ENCODE assay signal across 9 mouse cellular contexts in the genomic region with DNA sequence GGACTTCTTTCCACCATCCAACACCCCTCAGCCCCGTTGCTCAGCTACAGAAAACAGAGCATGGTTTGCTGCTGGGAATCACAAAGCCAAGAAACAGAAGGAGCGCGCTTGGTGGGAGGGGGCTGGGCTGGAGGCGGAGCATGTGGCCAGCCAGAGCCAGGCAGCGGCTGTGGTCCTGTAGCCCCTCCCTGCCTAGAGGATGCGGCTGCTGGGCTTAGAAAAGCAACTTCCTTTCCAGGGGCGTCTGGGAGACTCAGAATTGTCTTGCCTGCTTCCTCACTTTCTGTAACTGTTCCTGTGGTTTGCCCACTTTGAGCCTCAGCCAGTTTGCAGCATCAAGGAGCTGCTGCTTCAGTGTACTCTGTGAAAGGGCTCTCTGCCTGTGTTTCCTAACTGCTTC. TPM values are rescaled to one million over a fixed set of nuclear protein-coding genes. Genes with fewer than 3 reads are reported as not detected.
DNase-seq lines count a peak whose midpoint lies in the region; ATAC-seq and TF ChIP-seq lines count a peak whose summit lies in the region.
"Had no signal": no experiment of that assay in that cellular context is flagged by ENCODE, and none has a peak within 500 bp of the region (broad histone marks: within the 10 kb centered on the region; RNA-seq: fewer than 3 reads in every experiment).

No protein-coding gene starts in this region.

- WGBS in heart, embryonic 14.5 days: under 1% methylated on average over 7 of the region's 7 CpGs
- under 1% methylated on average over 7 of the region's 7 CpGs for WGBS in kidney, postnatal 0 days
- WGBS in stomach, postnatal 0 days: 2% methylated on average over 7 of the region's 7 CpGs

- no peak overlapping the region for H3K27ac ChIP-seq in CH12.LX (ENCODE audit: insufficient read depth, low read depth)
- H3K27ac ChIP-seq in heart, embryonic 14.5 days (replicated peaks in 1 of 2; ENCODE audit: control insufficient read depth in 1 of 2, insufficient read depth in 1 of 2, low read depth in 2 of 2, low read length in 2 of 2): peak overlapping the region; percentile 70 to 72
- H3K27ac ChIP-seq in kidney, postnatal 0 days: peak overlapping the region; percentile 70
- peak overlapping the region; percentile 24 for H3K27ac ChIP-seq in stomach, postnatal 0 days (replicated peaks)

- peak overlapping the region in 2 of 3 experiments; percentile 41 to 50 for H3K4me3 ChIP-seq in CH12.LX (replicated peaks in 1 of 3; ENCODE audit: low read depth in 2 of 3, low read length in 2 of 3, poor library complexity in 1 of 3)
- peak overlapping the region; percentile 26 to 34 for H3K4me3 ChIP-seq in heart, embryonic 14.5 days (ENCODE audit: control insufficient read depth in 1 of 2, insufficient read depth in 1 of 2, low read depth in 1 of 2, low read length in 2 of 2)
- peak overlapping the region; percentile 25 for H3K4me3 ChIP-seq in kidney, postnatal 0 days (replicated peaks; ENCODE audit: low read depth, low read length)
- H3K4me3 ChIP-seq in stomach, postnatal 0 days (ENCODE audit: low read depth, low read length): peak overlapping the region; percentile 23

- H3K4me1 ChIP-seq in CH12.LX (ENCODE audit: control insufficient read depth in 1 of 2, insufficient read depth in 2 of 2): peaks cover 2 to 27% of the 10 kb centered on the region in 2 experiments; a peak in 2 of 4 replicates
- peaks cover 3 to 12% of the 10 kb centered on the region in 2 experiments; a peak in 3 of 4 replicates for H3K4me1 ChIP-seq in heart, embryonic 14.5 days (ENCODE audit: control insufficient read depth in 2 of 2, insufficient read depth in 2 of 2, low read length in 2 of 2)
- 0 out of 2 replicates have a peak, but pooled peaks cover 4% of the 10 kb centered on the region for H3K4me1 ChIP-seq in kidney, postnatal 0 days (replicated peaks; ENCODE audit: insufficient read depth, low read length)
- no peaks in the 10 kb centered on the region; the same call in 1 of the 2 replicates for H3K4me1 ChIP-seq in stomach, postnatal 0 days (replicated peaks; ENCODE audit: control insufficient read depth, insufficient read depth)

- no peak for TF ChIP-seq CTCF in CH12.LX (conservative IDR thresholded peaks at IDR 0.05 in 1 of 2, IDR thresholded peaks at IDR 0.05 in 1 of 2; ENCODE audit: low read depth in 2 of 2, low read length in 2 of 2)
- TF ChIP-seq CTCF in kidney, postnatal 0 days (IDR thresholded peaks at IDR 0.05; ENCODE audit: low read depth): no peak
- no peak for TF ChIP-seq CTCF in stomach, postnatal 0 days (IDR thresholded peaks at IDR 0.05; ENCODE audit: low read depth)

- TF ChIP-seq EP300 in CH12.LX (IDR thresholded peaks at IDR 0.05; ENCODE audit: low read length): no peak
- no peak for TF ChIP-seq EP300 in stomach, postnatal 0 days (optimal IDR thresholded peaks at IDR 0.05)

- in situ Hi-C loops in CH12.LX (cut with MboI; ENCODE audit: low pct_ligation_motif_present, low pct_unique_long_range_greater_than_20kb, low sequenced_read_pairs): loop anchor here (5.0 to 10.0 kb wide), 3 partner anchors 57 to 175 kb away; a partner anchor contains a TSS

- ATAC-seq in erythroblast, adult 5-6 weeks (replicated peaks; ENCODE audit: low FRiP score, poor library complexity, severe bottlenecking): 0 out of 2 replicates have a peak, but pooled peaks have one; percentile 27
- ATAC-seq in heart, embryonic 14.5 days (ENCODE audit: insufficient number of reproducible peaks, insufficient read depth, low FRiP score, low read depth): peak; percentile 71
- ATAC-seq in kidney, postnatal 0 days (replicated peaks; ENCODE audit: low FRiP score, low read depth): peak; percentile 64
- peak; percentile 36; the same call in 1 of the 2 replicates for ATAC-seq in monocyte, adult 5-6 weeks (replicated peaks; ENCODE audit: insufficient number of reproducible peaks, low FRiP score, low TSS enrichment, poor library complexity, severe bottlenecking)
- ATAC-seq in stomach, postnatal 0 days (ENCODE audit: low FRiP score, low TSS enrichment): peak; percentile 38; the same call in 1 of the 2 replicates

- TF ChIP-seq POLR2A in CH12.LX (IDR thresholded peaks at IDR 0.05; ENCODE audit: low read depth, low read length): 0 out of 2 replicates have a peak, but pooled peaks have one; percentile 23

- H3K27me3 ChIP-seq in CH12.LX (replicated peaks): no peaks in the 10 kb centered on the region
- H3K27me3 ChIP-seq in heart, embryonic 14.5 days (ENCODE audit: control insufficient read depth, insufficient read depth, low read length): peaks cover 6% of the 10 kb centered on the region
- H3K27me3 ChIP-seq in kidney, postnatal 0 days (ENCODE audit: insufficient read depth, low read length): no peaks in the 10 kb centered on the region
- no peaks in the 10 kb centered on the region for H3K27me3 ChIP-seq in stomach, postnatal 0 days (ENCODE audit: control insufficient read depth, insufficient read depth, low read length)

- no peaks in the 10 kb centered on the region for H3K9me3 ChIP-seq in CH12.LX (replicated peaks; ENCODE audit: low read length)
- no peaks in the 10 kb centered on the region for H3K9me3 ChIP-seq in heart, embryonic 14.5 days (ENCODE audit: control insufficient read depth, low read length)
- no peaks in the 10 kb centered on the region for H3K9me3 ChIP-seq in kidney, postnatal 0 days (replicated peaks; ENCODE audit: low read length)
- H3K9me3 ChIP-seq in stomach, postnatal 0 days (ENCODE audit: control insufficient read depth, low read length): no peaks in the 10 kb centered on the region

- no peak overlapping the region for H3K9ac ChIP-seq in CH12.LX (ENCODE audit: insufficient read depth, low read depth)
- peak overlapping the region; percentile 60 for H3K9ac ChIP-seq in heart, embryonic 14.5 days (ENCODE audit: low read length)
- peak overlapping the region; percentile 32; the same call in 1 of the 2 replicates for H3K9ac ChIP-seq in kidney, postnatal 0 days (ENCODE audit: low read depth, low read length)
- peak overlapping the region; percentile 31 for H3K9ac ChIP-seq in stomach, postnatal 0 days (ENCODE audit: low read length)

- no peaks in the 10 kb centered on the region for H3K36me3 ChIP-seq in CH12.LX (replicated peaks in 1 of 2; ENCODE audit: control insufficient read depth in 1 of 2, insufficient read depth in 1 of 2, low read length in 1 of 2)
- no peaks in the 10 kb centered on the region for H3K36me3 ChIP-seq in heart, embryonic 14.5 days (ENCODE audit: control insufficient read depth, insufficient read depth, low read length)
- no peaks in the 10 kb centered on the region for H3K36me3 ChIP-seq in kidney, postnatal 0 days (ENCODE audit: insufficient read depth, low read length)
- H3K36me3 ChIP-seq in stomach, postnatal 0 days (ENCODE audit: control insufficient read depth, insufficient read depth, low read length): no peaks in the 10 kb centered on the region

- TF ChIP-seq RAD21 in CH12.LX (IDR thresholded peaks at IDR 0.05; ENCODE audit: low read depth, low read length): no peak

- peak; percentile 66 for DNase-seq in CH12.LX (ENCODE audit: extremely low read depth)
- peak; percentile 91 for DNase-seq in brain, adult 2 months (ENCODE audit: low read depth, low spot score)
- peak; percentile 90 for DNase-seq in kidney, postnatal 0 days (ENCODE audit: low spot score)
- peak; percentile 75 for DNase-seq in liver
- DNase-seq in stomach, postnatal 0 days (ENCODE audit: low spot score): peak; percentile 56

- no peaks in the 10 kb centered on the region for H3K79me2 ChIP-seq in CH12.LX (replicated peaks; ENCODE audit: control insufficient read depth, extremely low read depth, insufficient read depth, poor library complexity, severe bottlenecking)

- dilution Hi-C loops in CH12.LX (cut with MboI; ENCODE audit: extremely low pct_ligation_motif_present, extremely low pct_unique_long_range_greater_than_20kb, low sequenced_read_pairs): no loop called here

- H3K4me2 ChIP-seq in CH12.LX (ENCODE audit: insufficient read depth, low read depth, poor library complexity, severe bottlenecking): peak overlapping the region; percentile 71
- H3K4me2 ChIP-seq in heart, embryonic 14.5 days (ENCODE audit: low read length): peak overlapping the region; percentile 76
- peak overlapping the region; percentile 62 for H3K4me2 ChIP-seq in kidney, postnatal 0 days (ENCODE audit: low read length)
- H3K4me2 ChIP-seq in stomach, postnatal 0 days (replicated peaks; ENCODE audit: low read depth): peak overlapping the region; percentile 56

TF ChIP-seq in CH12.LX, 34 proteins besides CTCF, POLR2A, EP300 and RAD21:
- TF ChIP-seq ZKSCAN1 (IDR thresholded peaks at IDR 0.05; ENCODE audit: borderline replicate concordance, low read depth, low read length) (no peak), CHD2 (IDR thresholded peaks at IDR 0.05; ENCODE audit: low read length) (0 out of 2 replicates have a peak, but pooled peaks have one; percentile 29), SMC3 (IDR thresholded peaks at IDR 0.05; ENCODE audit: low read depth, low read length) (no peak), ELF1 (IDR thresholded peaks at IDR 0.05; ENCODE audit: low read depth, low read length) (no peak), MAFK (IDR thresholded peaks at IDR 0.05; ENCODE audit: insufficient replicate concordance, low read length) (no peak)

RNA-seq across cellular contexts. Expression of a gene that starts 16.0 kb away (rescaled TPM):
- not detected in 2 replicates for total RNA-seq in CH12.LX (2012; rRNA removed)
- not detected in 2 replicates for total RNA-seq in CH12.LX (2014; rRNA removed)
- polyA plus RNA-seq in CH12.LX (2012; ENCODE audit: insufficient read length, low read depth): not detected in 2 replicates
- not detected in 2 replicates for total RNA-seq in erythroblast, adult 5-6 weeks (2015; ENCODE audit: low replicate concordance)
- total RNA-seq in erythroblast, adult 5-6 weeks (2017; ENCODE audit: low replicate concordance): not detected in 2 replicates
- 1.6 and 2.5 TPM in 2 replicates for polyA plus RNA-seq in heart, embryonic 14.5 days (2014; fragmentation: Nextera tagmentation; extraction: Ambion mirVana)
- polyA plus RNA-seq in kidney, postnatal 0 days (2015; fragmentation: Nextera tagmentation; extraction: Ambion mirVana): 0.46 and 0.50 TPM in 2 replicates
- 0.39 TPM in 1 of 3 replicates, not detected in the others for total RNA-seq in monocyte, adult 5-6 weeks (2017)
- polyA plus RNA-seq in stomach, postnatal 0 days (2015; fragmentation: Nextera tagmentation; extraction: Ambion mirVana): 0.13 and 0.18 TPM in 2 replicates
- total RNA-seq: liver, adult 2 months had no signal
- polyA plus RNA-seq: liver, adult 2 months had no signal

RNA-seq across cellular contexts. Expression of a gene that starts 34.6 kb away (rescaled TPM):
- total RNA-seq in CH12.LX (2012; rRNA removed) (0.08 TPM in 1 of 2 replicates, not detected in the other), CH12.LX (2014; rRNA removed) (0.07 and 0.12 TPM in 2 replicates)
- 0.07 TPM in 1 of 2 replicates, not detected in the other for polyA plus RNA-seq in CH12.LX (2012; ENCODE audit: insufficient read length, low read depth)
- total RNA-seq in erythroblast, adult 5-6 weeks (2015; ENCODE audit: low replicate concordance): 0.42 TPM in 1 of 2 replicates, not detected in the other
- not detected in 2 replicates for total RNA-seq in erythroblast, adult 5-6 weeks (2017; ENCODE audit: low replicate concordance)
- polyA plus RNA-seq in heart, embryonic 14.5 days (2014; fragmentation: Nextera tagmentation; extraction: Ambion mirVana): 0.08 TPM in 1 of 2 replicates, not detected in the other
- 0.20 and 0.28 TPM in 2 replicates for polyA plus RNA-seq in kidney, postnatal 0 days (2015; fragmentation: Nextera tagmentation; extraction: Ambion mirVana)
- 0.10 TPM in 1 of 3 replicates, not detected in the others for total RNA-seq in monocyte, adult 5-6 weeks (2017)
- polyA plus RNA-seq in stomach, postnatal 0 days (2015; fragmentation: Nextera tagmentation; extraction: Ambion mirVana): 0.50 and 0.62 TPM in 2 replicates
